Mouse (Mus musculus): Measurements from ENCODE around the gene Exoc4.

- TF ChIP-seq CTCF (IDR thresholded peaks at IDR 0.05; ENCODE audit: insufficient read depth, low read length) = no peak
- TF ChIP-seq POLR2A (IDR thresholded peaks at IDR 0.05; ENCODE audit: borderline replicate concordance, extremely low read depth, low read depth, low read length) = no peak
Observed at GRCm38 (mm10) chr6:33992213-33993034, 743.5 kb downstream of the Exoc4 start.
